In the genomic region with DNA sequence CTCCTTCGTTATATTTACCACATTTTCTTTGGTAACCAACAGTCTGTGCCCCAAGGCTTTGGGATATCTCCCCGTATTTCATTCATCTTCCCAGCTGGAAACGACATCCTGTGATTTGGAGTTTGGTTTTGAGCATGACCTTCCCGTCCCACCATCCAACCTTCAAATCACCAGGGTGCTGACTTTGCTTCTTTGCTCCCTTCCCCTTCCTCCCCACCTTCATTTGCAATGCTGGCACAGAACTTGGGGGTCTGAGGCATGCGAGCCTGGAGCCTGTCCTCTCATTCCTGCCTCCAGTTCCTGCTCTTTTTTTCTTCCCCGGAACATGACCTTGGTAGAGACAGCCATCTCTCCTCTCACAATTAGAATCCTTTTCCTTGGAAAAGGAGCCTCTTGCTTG, we compare ENCODE assay signal across 15 mouse cellular contexts.
"Had no signal": no experiment of that assay in that cellular context is flagged by ENCODE, and none has a peak within 500 bp of the region (broad histone marks: within the 10 kb centered on the region; RNA-seq: fewer than 3 reads in every experiment).

No protein-coding gene starts in this region.

- H3K4me1 ChIP-seq: neural tube, embryonic 15.5 days; stomach, embryonic 15.5 days had no signal

- H3K4me3 ChIP-seq: neural tube, embryonic 15.5 days; stomach, embryonic 15.5 days had no signal

- H3K36me3 ChIP-seq: neural tube, embryonic 15.5 days; stomach, embryonic 15.5 days had no signal

- DNase-seq: retina, postnatal 1 day; right cerebral cortex, adult 18-20 months; right cerebral cortex, postnatal 14 days; right cerebral cortex, postnatal 25 days; right cerebral cortex, postnatal 4 days; spleen, adult 18-20 months; thymus, adult 18-20 months; thymus, adult 2 months; thymus, postnatal 14 days; thymus, postnatal 25 days; thymus, postnatal 36 days; thymus, postnatal 4 days had no signal

- H3K4me2 ChIP-seq: neural tube, embryonic 15.5 days; stomach, embryonic 15.5 days had no signal

- H3K9me3 ChIP-seq: neural tube, embryonic 15.5 days; stomach, embryonic 15.5 days had no signal

- H3K9ac ChIP-seq: neural tube, embryonic 15.5 days; stomach, embryonic 15.5 days had no signal

- H3K27me3 ChIP-seq: neural tube, embryonic 15.5 days; stomach, embryonic 15.5 days had no signal

- H3K27ac ChIP-seq: neural tube, embryonic 15.5 days; stomach, embryonic 15.5 days; stomach, postnatal 0 days had no signal
